Mouse (Mus musculus) liver, adult 2 months (tissue): ENCODE results near the gene Art2b. TPM values are rescaled to one million over a fixed set of nuclear protein-coding genes. Genes with fewer than 3 reads are reported as not detected.
"Not testable (repeated sequence)": the region's sequence is repeated elsewhere in the genome, so short reads cannot be mapped to it uniquely, and the experiment has no call there.

ENCODE experiments used
- DNase-seq: peaks from one replicate; pipeline ENCODE4 v3.0.0-alpha.2; 2011; ENCODE audit warnings: low read depth, low spot score; ENCODE audit errors: extremely low read depth
- H3K27ac ChIP-seq: fragments of 200-500 bp; replicated peaks from 2 replicates; pipeline ENCODE4 v1.5.1; 2012; ENCODE audit warnings: low read depth, mild to moderate bottlenecking, control low read depth, inconsistent platforms, low read length; ENCODE audit not compliant: insufficient read depth
- H3K27me3 ChIP-seq: fragments of 200-500 bp; 2 replicates; pipeline ENCODE4 v1.6.1; 2012; ENCODE audit warnings: mild to moderate bottlenecking, moderate library complexity, low read length, inconsistent platforms; ENCODE audit not compliant: control insufficient read depth, insufficient read depth
- H3K36me3 ChIP-seq: fragments of 200-500 bp; 2 replicates; pipeline ENCODE4 v1.6.1; 2012; ENCODE audit warnings: low read length, inconsistent platforms; ENCODE audit not compliant: control insufficient read depth, insufficient read depth
- H3K4me1 ChIP-seq: fragments of 200-500 bp; 2 replicates; pipeline ENCODE4 v1.6.1; 2011; ENCODE audit warnings: low read length; ENCODE audit not compliant: control insufficient read depth, insufficient read depth
- H3K4me3 ChIP-seq: fragments of 200-500 bp; 2 replicates; pipeline ENCODE4 v1.5.1; 2011; ENCODE audit warnings: low read depth, mild to moderate bottlenecking, control low read depth, low read length, moderate library complexity; ENCODE audit not compliant: insufficient read depth
- H3K79me2 ChIP-seq: fragments of 200-500 bp; 2 replicates; pipeline ENCODE4 v1.6.1; 2012; ENCODE audit warnings: inconsistent platforms, mild to moderate bottlenecking, low read length, moderate library complexity; ENCODE audit not compliant: control insufficient read depth, insufficient read depth
- H3K9ac ChIP-seq: fragments of 200-500 bp; 2 replicates; pipeline ENCODE4 v1.6.1; 2012; ENCODE audit warnings: low read depth, mild to moderate bottlenecking, control low read depth, inconsistent platforms, low read length
- CTCF ChIP-seq: fragments of 200-500 bp; IDR thresholded peaks from 2 replicates; pipeline ENCODE4 v1.5.1; 2011; ENCODE audit warnings: low read depth, low read length, control low read depth
- POLR2A ChIP-seq: fragments of 200-500 bp; IDR thresholded peaks from 2 replicates; pipeline ENCODE4 v1.6.1; 2011; ENCODE audit warnings: low read length, control low read depth; ENCODE audit not compliant: insufficient read depth; ENCODE audit errors: extremely low read depth
- WGBS: fragments of 180-500 bp; shearing (Covaris S2); methylation state at CpG from one replicate; pipeline ENCODE4 v1.1.7; 2018; 5-methylcytosine and 5-hydroxymethylcytosine counted together
- polyA plus RNA-seq: library from polyadenylated mRNA; depleted of rRNA; stranded (reverse); fragments of >200 nt; gene quantifications from 2 replicates; pipeline ENCODE4 v1.2.3, GENCODE M21; 2012
- total RNA-seq: library from RNA; depleted of rRNA; stranded (reverse); fragments of >200 nt; gene quantifications from 2 replicates; pipeline ENCODE4 v1.2.3, GENCODE M21; 2014

Gene Art2b
- total and polyA plus RNA-seq, 2 experiments = 0.75 to 1.2 TPM

DNA sequence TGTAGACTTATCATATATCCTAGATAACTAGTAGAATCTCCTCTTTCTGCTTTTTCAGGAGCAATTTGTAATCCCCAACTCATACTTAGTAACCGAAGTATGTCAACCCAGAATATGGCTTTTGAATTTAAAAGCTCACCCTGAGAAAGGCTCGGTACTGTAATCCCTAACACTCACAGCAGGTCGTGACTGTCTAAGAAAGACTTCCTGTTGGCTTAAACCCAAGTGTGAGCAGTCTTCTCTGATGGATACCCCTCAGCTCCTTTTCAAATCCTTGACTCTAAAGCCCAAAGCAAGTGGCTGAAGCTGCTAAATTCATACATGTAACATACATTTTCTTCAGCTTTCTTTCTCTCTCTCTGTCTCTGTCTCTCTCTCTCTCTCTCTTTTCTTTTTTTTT, 11.0 kb downstream of the Art2b start:
- Histone ChIP-seq H3K4me1 (no peaks in the 10 kb centered on the region), H3K9ac (no peak overlapping the region), H3K4me3 (no peak overlapping the region), H3K27ac (no peak overlapping the region), H3K79me2 (no peaks in the 10 kb centered on the region), H3K36me3 (no peaks in the 10 kb centered on the region), H3K27me3 (no peaks in the 10 kb centered on the region)
- TF ChIP-seq CTCF = no peak
- no peak for TF ChIP-seq POLR2A
- DNase-seq = no peak
- WGBS = 56% methylated on average over 3 of the region's 3 CpGs

DNA sequence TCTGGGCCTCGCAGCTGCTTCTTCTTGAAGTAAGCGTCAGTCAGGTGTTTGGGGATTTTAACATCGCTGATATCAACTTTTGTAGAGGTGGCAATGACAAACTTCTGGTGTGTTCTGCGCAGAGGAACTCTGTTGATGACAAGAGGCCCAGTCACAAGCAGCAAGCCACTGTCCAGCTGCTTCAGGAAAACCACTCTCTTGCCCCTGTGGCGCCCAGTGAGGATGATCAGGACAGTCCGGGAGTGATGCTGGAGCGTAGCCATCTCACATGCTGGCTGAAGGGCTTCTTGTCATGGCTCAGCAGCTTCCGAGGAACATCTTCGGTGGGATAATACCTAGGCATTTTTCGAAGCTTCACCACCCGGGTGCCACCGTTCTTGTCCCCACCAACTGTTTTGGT, 11.8 kb downstream of the Art2b start:
- H3K9ac ChIP-seq, H3K79me2 ChIP-seq, DNase-seq, H3K27ac ChIP-seq, H3K4me3 ChIP-seq, H3K36me3 ChIP-seq, H3K4me1 ChIP-seq, H3K27me3 ChIP-seq: not testable (repeated sequence)
- 92% methylated on average over 12 of the region's 12 CpGs for WGBS

DNA sequence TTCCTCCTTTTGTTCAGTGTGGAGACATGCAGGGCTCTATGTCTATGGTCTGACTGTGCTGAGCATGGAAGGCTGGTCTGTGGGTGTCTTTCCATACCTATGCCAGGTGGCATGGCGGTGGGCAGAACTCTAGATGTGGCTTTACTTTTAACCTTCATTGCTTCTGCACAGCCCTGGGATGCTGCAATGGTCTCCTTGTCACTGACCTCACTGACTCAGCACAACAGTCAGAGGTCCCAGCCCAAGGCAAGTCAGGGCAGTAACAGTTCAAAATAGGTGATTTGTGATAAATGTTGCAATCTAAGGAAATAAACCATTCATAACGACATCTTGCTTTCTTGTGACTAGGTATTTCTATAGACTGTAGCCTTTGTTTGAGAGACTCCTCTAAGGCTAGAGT, 21.3 kb downstream of the Art2b start:
- Histone ChIP-seq H3K36me3 (no peaks in the 10 kb centered on the region), H3K4me1 (no peaks in the 10 kb centered on the region), H3K9ac (no peak overlapping the region), H3K27me3 (no peaks in the 10 kb centered on the region), H3K79me2 (no peaks in the 10 kb centered on the region), H3K4me3 (no peak overlapping the region), H3K27ac (no peak overlapping the region)
- no peak for DNase-seq
- no peak for TF ChIP-seq CTCF
- no peak for TF ChIP-seq POLR2A
- WGBS = 91% methylated on average over 2 of the region's 2 CpGs

DNA sequence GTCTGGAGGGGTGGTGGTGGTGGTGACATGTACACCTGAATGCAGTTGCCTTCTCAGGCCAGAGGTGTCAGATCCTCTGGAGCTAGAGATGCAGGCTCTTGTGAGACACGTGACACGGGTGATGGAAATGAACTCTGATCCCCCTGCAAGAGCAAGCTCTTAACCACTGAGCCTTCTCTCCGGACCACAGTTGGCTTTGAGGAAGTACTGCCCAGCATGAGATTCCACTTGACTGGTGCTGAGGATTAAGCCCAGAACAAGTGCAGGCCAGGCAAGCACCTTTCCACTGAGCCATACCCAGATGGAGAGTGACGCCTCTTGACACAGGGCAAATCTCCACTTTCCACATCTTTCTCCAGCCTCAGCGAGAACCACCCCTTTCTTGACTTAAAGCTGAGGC, 26.0 kb downstream of the Art2b start:
- not testable (repeated sequence) for H3K36me3 ChIP-seq, H3K79me2 ChIP-seq, H3K27me3 ChIP-seq, H3K4me1 ChIP-seq, H3K4me3 ChIP-seq, DNase-seq, H3K9ac ChIP-seq, H3K27ac ChIP-seq
- 88% methylated on average over 5 of the region's 5 CpGs for WGBS

DNA sequence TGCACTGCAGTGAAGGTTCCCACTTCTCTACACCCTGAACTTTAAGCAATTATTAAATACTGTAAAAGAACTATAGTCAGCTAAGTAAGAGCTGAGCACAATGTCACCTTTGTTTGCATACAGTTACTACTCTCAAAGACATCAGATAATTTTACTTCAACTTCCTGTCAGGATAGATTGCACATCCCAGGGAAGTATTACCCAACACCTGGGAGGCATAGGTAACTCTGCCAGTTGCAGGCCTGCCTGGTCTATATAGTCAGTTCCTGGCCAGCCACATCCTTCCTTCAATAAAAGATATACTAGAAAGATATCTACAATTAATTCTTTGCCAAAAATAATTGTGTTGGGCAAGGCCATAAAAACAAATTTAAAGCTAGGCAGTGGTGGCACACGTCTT, 28.0 kb downstream of the Art2b start:
- Histone ChIP-seq H3K9ac (no peak overlapping the region), H3K4me3 (no peak overlapping the region), H3K27ac (no peak overlapping the region), H3K36me3 (no peaks in the 10 kb centered on the region), H3K4me1 (no peaks in the 10 kb centered on the region), H3K27me3 (no peaks in the 10 kb centered on the region), H3K79me2 (no peaks in the 10 kb centered on the region)
- DNase-seq = no peak
- 64% methylated on average over 1 of the region's 1 CpGs for WGBS
- TF ChIP-seq CTCF = no peak
- no peak for TF ChIP-seq POLR2A

DNA sequence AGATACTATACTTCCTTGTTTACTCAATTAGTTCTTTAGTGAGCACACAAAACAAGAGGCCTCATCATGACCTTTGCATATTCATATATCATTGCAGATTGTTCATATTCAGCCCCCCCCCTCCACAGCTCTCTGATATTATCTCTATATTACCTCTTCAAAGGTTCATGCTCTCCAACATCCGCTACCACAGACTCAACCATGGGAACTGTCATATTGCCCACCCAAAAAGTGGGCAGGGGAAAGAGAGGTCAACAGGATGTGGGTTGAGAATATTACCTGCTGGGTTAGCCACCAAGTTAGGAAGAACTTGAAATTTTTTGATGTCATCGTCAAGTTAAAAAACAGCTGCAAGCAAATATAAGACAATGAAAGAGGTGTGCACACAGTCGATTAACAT, 29.9 kb downstream of the Art2b start:
- not testable (repeated sequence) for H3K4me3 ChIP-seq, DNase-seq, H3K4me1 ChIP-seq, H3K27me3 ChIP-seq, H3K79me2 ChIP-seq, H3K9ac ChIP-seq, H3K36me3 ChIP-seq, H3K27ac ChIP-seq
- WGBS = 93% methylated on average over 3 of the region's 3 CpGs

DNA sequence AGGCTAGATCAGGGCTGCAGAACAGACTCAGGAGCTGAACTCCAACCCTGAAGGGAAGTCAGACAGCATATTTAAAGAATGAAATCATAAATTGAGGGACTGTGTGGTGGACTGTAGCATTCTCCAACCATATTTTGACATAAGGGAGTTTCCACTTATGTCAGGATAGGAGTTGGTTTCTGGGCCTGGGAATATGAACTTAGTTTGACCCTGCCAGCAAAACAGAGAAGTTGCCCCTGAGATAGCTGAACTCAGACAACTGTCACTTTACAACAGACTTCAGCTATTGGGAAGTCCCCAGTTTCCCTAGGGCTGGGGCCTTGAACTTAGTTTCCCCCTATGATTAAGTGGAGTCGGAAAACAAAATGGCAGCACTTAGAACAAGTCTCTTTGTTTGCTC, 33.9 kb downstream of the Art2b start:
- Histone ChIP-seq H3K27me3 (no peaks in the 10 kb centered on the region), H3K36me3 (no peaks in the 10 kb centered on the region), H3K27ac (peak overlapping the region; percentile 47; the same call in 1 of the 2 replicates), H3K9ac (no peak overlapping the region), H3K79me2 (no peaks in the 10 kb centered on the region), H3K4me1 (no peaks in the 10 kb centered on the region), H3K4me3 (no peak overlapping the region)
- TF ChIP-seq POLR2A (no peak), CTCF (no peak)
- WGBS = 86% methylated on average over 1 of the region's 1 CpGs
- DNase-seq = peak; percentile 45
